Mouse (Mus musculus): ENCODE measurements around the gene Calhm3.

DNA sequence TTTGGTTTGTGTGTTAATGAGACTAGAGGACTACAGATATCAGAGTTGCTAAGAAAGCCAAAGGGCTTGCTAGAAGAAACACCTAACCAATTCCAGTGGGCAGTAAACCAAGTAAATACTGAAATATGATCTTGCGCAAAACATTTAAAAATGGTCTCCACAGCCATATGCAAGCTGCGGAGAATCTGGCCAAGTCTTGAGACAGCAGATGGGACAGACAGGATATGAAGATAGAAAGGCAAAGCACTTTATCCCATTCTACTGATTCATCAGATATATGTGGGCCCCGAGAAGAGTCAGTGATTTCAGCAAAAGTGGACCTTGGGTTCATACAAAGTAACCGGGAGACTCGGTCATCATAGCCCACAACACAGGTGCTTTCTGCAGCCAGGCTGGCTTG, 34.6 kb upstream of the Calhm3 start:
- no peak for TF ChIP-seq POLR2A (IDR thresholded peaks at IDR 0.05; ENCODE audit: low read depth, low read length)
- no peak for TF ChIP-seq CTCF (conservative IDR thresholded peaks at IDR 0.05; ENCODE audit: insufficient read depth, insufficient read length, low read depth, low read length)

Measured in kidney, adult 2 months (tissue).